ENCODE assay signal across 8 mouse cellular contexts in the genomic region with DNA sequence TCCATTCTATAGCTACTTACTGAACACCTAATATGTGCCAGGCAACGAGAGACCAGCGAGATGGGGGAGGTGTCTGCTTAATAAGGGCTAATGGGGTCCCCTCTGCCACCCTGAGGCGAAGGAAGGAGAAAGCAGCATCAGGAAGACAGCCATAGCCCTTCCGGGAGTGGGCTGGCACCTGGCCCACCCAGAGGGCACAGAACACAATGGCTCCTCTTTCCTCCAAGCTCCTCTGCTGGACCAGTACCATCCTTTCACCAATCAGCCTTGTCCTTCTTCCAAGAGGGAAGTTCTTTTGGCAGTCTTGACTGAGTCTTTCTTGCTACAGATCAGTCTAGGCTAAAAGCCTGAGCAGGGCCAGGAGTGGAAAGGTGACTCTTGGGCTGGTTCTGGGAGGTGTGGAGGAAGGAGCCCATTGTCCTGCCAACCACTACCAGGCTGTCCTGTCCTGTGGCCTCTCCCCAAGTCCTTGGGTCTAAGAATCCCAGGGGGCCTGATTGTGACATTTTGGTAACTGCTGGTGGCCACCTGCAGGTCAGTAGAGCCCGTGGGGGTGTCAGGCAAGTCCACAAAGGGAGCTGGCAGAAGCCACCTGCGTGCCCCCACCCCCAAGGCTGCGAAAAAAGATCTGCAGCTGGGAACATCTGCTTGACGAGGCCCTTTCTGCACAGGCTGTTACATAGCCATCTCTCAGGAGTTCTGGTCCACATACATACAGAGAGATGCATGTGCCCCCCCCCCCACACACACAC. TPM values are rescaled to one million over a fixed set of nuclear protein-coding genes. Genes with fewer than 3 reads are reported as not detected.
DNase-seq lines count a peak whose midpoint lies in the region; ATAC-seq and TF ChIP-seq lines count a peak whose summit lies in the region.

No protein-coding gene starts in this region.

- H3K9me3 ChIP-seq in heart, embryonic 11.5 days (replicated peaks; ENCODE audit: control insufficient read depth, low read length): no peaks in the 10 kb centered on the region
- no peaks in the 10 kb centered on the region for H3K9me3 ChIP-seq in forebrain, embryonic 11.5 days (ENCODE audit: control insufficient read depth, low read length)
- no peaks in the 10 kb centered on the region for H3K9me3 ChIP-seq in liver, embryonic 14.5 days (ENCODE audit: control insufficient read depth, low read length)

- DNase-seq in heart, adult 11 months: no peak
- peak; percentile 86 for DNase-seq in A20 (ENCODE audit: low read depth, low spot score)
- DNase-seq in forebrain, embryonic 11.5 days (ENCODE audit: low spot score): no peak
- DNase-seq in liver, embryonic 14.5 days (ENCODE audit: low read depth in 3 of 3, low spot score in 3 of 3): no peak
- no peak for DNase-seq in B cell, adult 2 months
- DNase-seq in frontal cortex, postnatal 25 days (ENCODE audit: low spot score in 2 of 2): no peak
- no peak for DNase-seq in gastrocnemius, postnatal 4 days (ENCODE audit: low spot score in 2 of 2)

- H3K4me2 ChIP-seq in heart, embryonic 11.5 days: peak overlapping the region; percentile 78
- peak overlapping the region; percentile 74 for H3K4me2 ChIP-seq in forebrain, embryonic 11.5 days (ENCODE audit: low read depth, low read length, severe bottlenecking)
- peak overlapping the region; percentile 74 for H3K4me2 ChIP-seq in liver, embryonic 14.5 days (ENCODE audit: low read depth)

- no peak overlapping the region for H3K9ac ChIP-seq in heart, embryonic 11.5 days (ENCODE audit: low read depth, low read length)
- peak overlapping the region; percentile 53 for H3K9ac ChIP-seq in forebrain, embryonic 11.5 days (ENCODE audit: low read length)
- H3K9ac ChIP-seq in liver, embryonic 14.5 days (replicated peaks): no peak overlapping the region

- H3K36me3 ChIP-seq in heart, embryonic 11.5 days (ENCODE audit: control insufficient read depth, insufficient read depth, low read length): no peaks in the 10 kb centered on the region
- H3K36me3 ChIP-seq in forebrain, embryonic 11.5 days (ENCODE audit: control insufficient read depth, insufficient read depth, low read length): no peaks in the 10 kb centered on the region
- no peaks in the 10 kb centered on the region for H3K36me3 ChIP-seq in liver, embryonic 14.5 days (replicated peaks; ENCODE audit: control insufficient read depth, insufficient read depth, low read depth)

- no peak for TF ChIP-seq CTCF in liver, embryonic 14.5 days (IDR thresholded peaks at IDR 0.05; ENCODE audit: low read depth)

- peaks cover 7% of the 10 kb centered on the region for H3K4me1 ChIP-seq in heart, embryonic 11.5 days (ENCODE audit: control insufficient read depth, insufficient read depth, low read length)
- H3K4me1 ChIP-seq in forebrain, embryonic 11.5 days (replicated peaks; ENCODE audit: control insufficient read depth, insufficient read depth, low read length): peaks cover 13% of the 10 kb centered on the region; the same call in 1 of the 2 replicates
- peaks cover 0 to 20% of the 10 kb centered on the region in 2 experiments; a peak in 3 of 4 replicates for H3K4me1 ChIP-seq in liver, embryonic 14.5 days (replicated peaks; ENCODE audit: control insufficient read depth in 2 of 2, insufficient read depth in 2 of 2, low read length in 1 of 2)

- no peak for TF ChIP-seq EP300 in liver, embryonic 14.5 days (IDR thresholded peaks at IDR 0.05; ENCODE audit: low read depth)

- ATAC-seq in heart, embryonic 11.5 days (replicated peaks; ENCODE audit: insufficient number of reproducible peaks, low FRiP score, low TSS enrichment): no peak
- ATAC-seq in forebrain, embryonic 11.5 days (replicated peaks; ENCODE audit: low FRiP score): no peak
- peak; percentile 5; the same call in 1 of the 2 replicates for ATAC-seq in liver, embryonic 14.5 days (ENCODE audit: insufficient read depth)

- H3K4me3 ChIP-seq in heart, embryonic 11.5 days (ENCODE audit: low read depth, low read length): peak overlapping the region; percentile 44
- H3K4me3 ChIP-seq in forebrain, embryonic 11.5 days (ENCODE audit: low read depth, low read length): peak overlapping the region; percentile 37
- H3K4me3 ChIP-seq in liver, embryonic 14.5 days (ENCODE audit: insufficient read depth in 1 of 2, low read depth in 2 of 2, low read length in 2 of 2): peak overlapping the region; percentile 6 to 48; a peak in 2 of 4 replicates

- 30% methylated on average over 8 of the region's 8 CpGs for WGBS in heart, embryonic 11.5 days (ENCODE audit: insufficient replicate concordance)
- 24% methylated on average over 8 of the region's 8 CpGs for WGBS in forebrain, embryonic 11.5 days
- 42% methylated on average over 8 of the region's 8 CpGs for WGBS in liver, embryonic 14.5 days (ENCODE audit: insufficient replicate concordance)

- no peak overlapping the region for H3K27ac ChIP-seq in heart, embryonic 11.5 days (ENCODE audit: low read depth, low read length)
- H3K27ac ChIP-seq in forebrain, embryonic 11.5 days (ENCODE audit: low read depth, low read length): no peak overlapping the region
- no peak overlapping the region for H3K27ac ChIP-seq in liver, embryonic 14.5 days

- peaks cover 61% of the 10 kb centered on the region for H3K27me3 ChIP-seq in heart, embryonic 11.5 days (ENCODE audit: control insufficient read depth, insufficient read depth, low read length)
- H3K27me3 ChIP-seq in forebrain, embryonic 11.5 days (ENCODE audit: control insufficient read depth, insufficient read depth, low read length): peaks cover 40% of the 10 kb centered on the region
- H3K27me3 ChIP-seq in liver, embryonic 14.5 days (ENCODE audit: control insufficient read depth, insufficient read depth, low read length): peaks cover 5% of the 10 kb centered on the region

RNA-seq across cellular contexts. Expression of a gene that starts 19.5 kb away (rescaled TPM):
- polyA plus RNA-seq in heart, embryonic 11.5 days (2014; fragmentation: Nextera tagmentation; extraction: Ambion mirVana): 13.6 and 13.9 TPM in 2 replicates
- polyA plus RNA-seq in forebrain, embryonic 11.5 days (2014; fragmentation: Nextera tagmentation; extraction: Ambion mirVana): 22.6 and 24.0 TPM in 2 replicates
- 3.4 and 3.7 TPM in 2 replicates for polyA plus RNA-seq in liver, embryonic 14.5 days (2012; rRNA removed)
- polyA plus RNA-seq in liver, embryonic 14.5 days (2014; fragmentation: Nextera tagmentation; extraction: Ambion mirVana): 4.1 and 5.0 TPM in 2 replicates
- total RNA-seq in gastrocnemius, postnatal 4 days (2021): 10 to 100 TPM in 1 of 2 experiments, 1 to 10 TPM in 1; 8.5 to 10.6 TPM

RNA-seq across cellular contexts. Expression of a gene that starts 19.6 kb away (rescaled TPM):
- polyA plus RNA-seq in heart, embryonic 11.5 days (2014; fragmentation: Nextera tagmentation; extraction: Ambion mirVana): 32.6 and 35.1 TPM in 2 replicates
- polyA plus RNA-seq in forebrain, embryonic 11.5 days (2014; fragmentation: Nextera tagmentation; extraction: Ambion mirVana): 49.7 and 53.9 TPM in 2 replicates
- polyA plus RNA-seq in liver, embryonic 14.5 days (2012; rRNA removed): 3.5 and 7.5 TPM in 2 replicates
- polyA plus RNA-seq in liver, embryonic 14.5 days (2014; fragmentation: Nextera tagmentation; extraction: Ambion mirVana): 15.5 and 19.0 TPM in 2 replicates
- total RNA-seq in gastrocnemius, postnatal 4 days (2021): 10 to 100 TPM; 13.1 to 13.6 TPM
